Mouse (Mus musculus): ENCODE results near the gene Cacul1.

Cacul1 gene

GRCm38 (mm10) chr19:60529302-60529701, 51.5 kb downstream of the Cacul1 start:
- DNase-seq: no peak

GRCm38 (mm10) chr19:60528602-60529001, 52.2 kb downstream of the Cacul1 start:
- no peak for DNase-seq

- DNase-seq: no peak
Observed at GRCm38 (mm10) chr19:60526876-60527275, 53.9 kb downstream of the Cacul1 start.

- no peak for DNase-seq
Observed at GRCm38 (mm10) chr19:60525086-60525485, 55.7 kb downstream of the Cacul1 start.

- DNase-seq: no peak
Observed at GRCm38 (mm10) chr19:60524678-60525077, 56.1 kb downstream of the Cacul1 start.

GRCm38 (mm10) chr19:60520131-60520530, 60.7 kb downstream of the Cacul1 start:
- DNase-seq: no peak

- DNase-seq: no peak
Observed at GRCm38 (mm10) chr19:60515064-60515463, 65.8 kb downstream of the Cacul1 start.

- no peak for DNase-seq
Observed at GRCm38 (mm10) chr19:60513431-60513830, 67.4 kb downstream of the Cacul1 start.

GRCm38 (mm10) chr19:60500209-60500608, 80.6 kb downstream of the Cacul1 start:
- DNase-seq: no peak

GRCm38 (mm10) chr19:60497171-60497570, 83.7 kb downstream of the Cacul1 start:
- DNase-seq: no peak

GRCm38 (mm10) chr19:60495772-60496171, 85.1 kb downstream of the Cacul1 start:
- no peak for DNase-seq

- no peak for DNase-seq
Observed at GRCm38 (mm10) chr19:60489566-60489965, 91.3 kb downstream of the Cacul1 start.

GRCm38 (mm10) chr19:60485261-60485660, 95.6 kb downstream of the Cacul1 start:
- no peak for DNase-seq

- DNase-seq: no peak
Observed at GRCm38 (mm10) chr19:60478859-60479258, 102.0 kb downstream of the Cacul1 start.

GRCm38 (mm10) chr19:60477788-60478187, 103.0 kb downstream of the Cacul1 start:
- no peak for DNase-seq

Data from right cerebral cortex, adult 18-20 months (tissue).